ENCODE assay signal across 20 mouse cellular contexts in genomic region chr5:88581343-88581742, GRCm38 (mm10). TPM values are rescaled to one million over a fixed set of nuclear protein-coding genes. Genes with fewer than 3 reads are reported as not detected.
"Had no signal": no experiment of that assay in that cellular context is flagged by ENCODE, and none has a peak within 500 bp of the region (broad histone marks: within the 10 kb centered on the region; RNA-seq: fewer than 3 reads in every experiment).

No protein-coding gene starts in this region.

- H3K36me3 ChIP-seq: midbrain, embryonic 12.5 days; neural tube, embryonic 13.5 days; neural tube, embryonic 15.5 days had no signal

- H3K4me3 ChIP-seq: midbrain, embryonic 10.5 days; midbrain, embryonic 12.5 days; myocyte; neural tube, embryonic 13.5 days; neural tube, embryonic 15.5 days had no signal

- H3K9ac ChIP-seq: lung, embryonic 14.5 days; midbrain, embryonic 12.5 days; neural tube, embryonic 13.5 days; neural tube, embryonic 15.5 days had no signal

- H3K27me3 ChIP-seq: midbrain, embryonic 12.5 days; neural tube, embryonic 13.5 days; neural tube, embryonic 15.5 days had no signal

- DNase-seq: lung, adult 18-20 months; lung, embryonic 14.5 days; lung, postnatal 10 days; lung, postnatal 4 days; midbrain, embryonic 14.5 days; retina, postnatal 1 day; right cerebral cortex, adult 18-20 months; right cerebral cortex, postnatal 25 days; right cerebral cortex, postnatal 4 days; spleen, adult 18-20 months; thymus, adult 18-20 months; thymus, postnatal 14 days; thymus, postnatal 36 days had no signal

- H3K9me3 ChIP-seq: midbrain, embryonic 10.5 days; midbrain, embryonic 12.5 days; neural tube, embryonic 13.5 days; neural tube, embryonic 15.5 days had no signal

- H3K27ac ChIP-seq: midbrain, embryonic 10.5 days; midbrain, embryonic 12.5 days; neural tube, embryonic 13.5 days; neural tube, embryonic 15.5 days had no signal

- H3K4me2 ChIP-seq: lung, embryonic 14.5 days; midbrain, embryonic 12.5 days; neural tube, embryonic 13.5 days; neural tube, embryonic 15.5 days had no signal

- ATAC-seq: midbrain, embryonic 16.5 days had no signal

RNA-seq across cellular contexts. Expression of gene Jchain, which starts 53.7 kb away (rescaled TPM):
- polyA plus RNA-seq: lung, embryonic 14.5 days; stomach, embryonic 14.5 days had no signal
